Mouse (Mus musculus): ENCODE data around the gene Atrip. TPM values are rescaled to one million over a fixed set of nuclear protein-coding genes. Genes with fewer than 3 reads are reported as not detected.

Gene Atrip
- total and polyA plus RNA-seq, 2 experiments from 2014 or later: 34.6 to 45.2 TPM

GRCm38 (mm10) chr9:109009636-109010315 lies 64.1 kb downstream of the Atrip start:
- Histone ChIP-seq H3K4me1 (ENCODE audit: insufficient read depth) (no peaks in the 10 kb centered on the region), H3K27me3 (ENCODE audit: insufficient read depth, low read length) (no peaks in the 10 kb centered on the region), H3K36me3 (ENCODE audit: insufficient read depth) (peaks cover 50% of the 10 kb centered on the region), H3K9me3 (ENCODE audit: low read length) (no peaks in the 10 kb centered on the region), H3K9ac (no peak overlapping the region), H3K4me3 (ENCODE audit: low read depth, low read length) (no peak overlapping the region), H3K27ac (ENCODE audit: low read depth, low read length) (no peak overlapping the region), H3K4me2 (ENCODE audit: low read depth) (no peak overlapping the region)
- ATAC-seq (no peak), DNase-seq (no peak)
- WGBS: 66% methylated on average over 17 of the region's 17 CpGs
- TF ChIP-seq CTCF (IDR thresholded peaks at IDR 0.05; ENCODE audit: low read depth): no peak

GRCm38 (mm10) chr9:109008994-109009635 lies 64.8 kb downstream of the Atrip start:
- Histone ChIP-seq H3K4me1 (ENCODE audit: insufficient read depth) (no peaks in the 10 kb centered on the region), H3K9me3 (ENCODE audit: low read length) (no peaks in the 10 kb centered on the region), H3K4me2 (ENCODE audit: low read depth) (no peak overlapping the region), H3K36me3 (ENCODE audit: insufficient read depth) (peaks cover 49% of the 10 kb centered on the region), H3K4me3 (ENCODE audit: low read depth, low read length) (no peak overlapping the region), H3K27ac (ENCODE audit: low read depth, low read length) (no peak overlapping the region), H3K27me3 (ENCODE audit: insufficient read depth, low read length) (no peaks in the 10 kb centered on the region), H3K9ac (no peak overlapping the region)
- no peak for DNase-seq
- TF ChIP-seq CTCF (IDR thresholded peaks at IDR 0.05; ENCODE audit: low read depth): no peak
- WGBS: 73% methylated on average over 9 of the region's 10 CpGs
- no peak for ATAC-seq

GRCm38 (mm10) chr9:109008081-109008480 lies 65.8 kb downstream of the Atrip start:
- Histone ChIP-seq H3K4me1 (ENCODE audit: insufficient read depth) (no peaks in the 10 kb centered on the region), H3K27ac (ENCODE audit: low read depth, low read length) (no peak overlapping the region), H3K4me2 (ENCODE audit: low read depth) (no peak overlapping the region), H3K9ac (no peak overlapping the region), H3K27me3 (ENCODE audit: insufficient read depth, low read length) (no peaks in the 10 kb centered on the region), H3K9me3 (ENCODE audit: low read length) (no peaks in the 10 kb centered on the region), H3K36me3 (ENCODE audit: insufficient read depth) (peaks cover 45% of the 10 kb centered on the region), H3K4me3 (ENCODE audit: low read depth, low read length) (no peak overlapping the region)
- no peak for TF ChIP-seq CTCF (IDR thresholded peaks at IDR 0.05; ENCODE audit: low read depth)
- no peak for ATAC-seq
- no peak for DNase-seq
- WGBS: 86% methylated on average over 9 of the region's 9 CpGs

Other genes starting within 250 kb of the Atrip start
- gene Celsr3, start 247.8 kb downstream of the Atrip start, total RNA-seq (2014; rRNA removed): 43.0 and 52.2 TPM in 2 replicates
- 3.9 and 6.8 TPM in 2 replicates for gene Celsr3, start 247.8 kb downstream of the Atrip start, polyA plus RNA-seq (2015; fragmentation: Nextera tagmentation; extraction: Ambion mirVana)
- 19.4 and 29.6 TPM in 2 replicates for gene Slc26a6, start 220.8 kb downstream of the Atrip start, total RNA-seq (2014; rRNA removed)
- 15.9 and 18.0 TPM in 2 replicates for gene Slc26a6, start 220.8 kb downstream of the Atrip start, polyA plus RNA-seq (2015; fragmentation: Nextera tagmentation; extraction: Ambion mirVana)
- 0.23 and 0.24 TPM in 2 replicates for gene Tmem89, start 159.5 kb downstream of the Atrip start, total RNA-seq (2014; rRNA removed)
- 0.20 and 0.33 TPM in 2 replicates for gene Tmem89, start 159.5 kb downstream of the Atrip start, polyA plus RNA-seq (2015; fragmentation: Nextera tagmentation; extraction: Ambion mirVana)
- gene Uqcrc1, start 137.5 kb downstream of the Atrip start, total RNA-seq (2014; rRNA removed): 327 and 365 TPM in 2 replicates
- 482 and 490 TPM in 2 replicates for gene Uqcrc1, start 137.5 kb downstream of the Atrip start, polyA plus RNA-seq (2015; fragmentation: Nextera tagmentation; extraction: Ambion mirVana)
- gene Col7a1, start 120.5 kb downstream of the Atrip start, total RNA-seq (2014; rRNA removed): 2.7 and 5.4 TPM in 2 replicates
- gene Col7a1, start 120.5 kb downstream of the Atrip start, polyA plus RNA-seq (2015; fragmentation: Nextera tagmentation; extraction: Ambion mirVana): 1.3 and 1.6 TPM in 2 replicates
- gene Ucn2, start 88.1 kb downstream of the Atrip start, total RNA-seq (2014; rRNA removed): 0.23 TPM in 1 of 2 replicates, not detected in the other
- gene Ucn2, start 88.1 kb downstream of the Atrip start, polyA plus RNA-seq (2015; fragmentation: Nextera tagmentation; extraction: Ambion mirVana): not detected in 2 replicates
- gene Pfkfb4, start 82.3 kb downstream of the Atrip start, total RNA-seq (2014; rRNA removed): 27.1 and 46.4 TPM in 2 replicates
- 16.6 and 21.7 TPM in 2 replicates for gene Pfkfb4, start 82.3 kb downstream of the Atrip start, polyA plus RNA-seq (2015; fragmentation: Nextera tagmentation; extraction: Ambion mirVana)
- gene Shisa5, start 35.6 kb downstream of the Atrip start, total RNA-seq (2014; rRNA removed): 66.2 and 68.4 TPM in 2 replicates
- 75.9 and 77.3 TPM in 2 replicates for gene Shisa5, start 35.6 kb downstream of the Atrip start, polyA plus RNA-seq (2015; fragmentation: Nextera tagmentation; extraction: Ambion mirVana)
- 22.5 and 25.3 TPM in 2 replicates for gene Trex1, start 14.4 kb downstream of the Atrip start, total RNA-seq (2014; rRNA removed)
- 16.5 and 20.3 TPM in 2 replicates for gene Trex1, start 14.4 kb downstream of the Atrip start, polyA plus RNA-seq (2015; fragmentation: Nextera tagmentation; extraction: Ambion mirVana)
- gene Ccdc51, start 8.4 kb upstream of the Atrip start, total RNA-seq (2014; rRNA removed): 12.2 and 12.9 TPM in 2 replicates
- gene Ccdc51, start 8.4 kb upstream of the Atrip start, polyA plus RNA-seq (2015; fragmentation: Nextera tagmentation; extraction: Ambion mirVana): 6.4 and 7.2 TPM in 2 replicates
- gene Tma7, start 8.5 kb upstream of the Atrip start, total RNA-seq (2014; rRNA removed): 177 and 216 TPM in 2 replicates
- 695 and 816 TPM in 2 replicates for gene Tma7, start 8.5 kb upstream of the Atrip start, polyA plus RNA-seq (2015; fragmentation: Nextera tagmentation; extraction: Ambion mirVana)
- gene Plxnb1, start 21.3 kb upstream of the Atrip start, total RNA-seq (2014; rRNA removed): 56.3 and 78.2 TPM in 2 replicates
- 7.3 and 10.2 TPM in 2 replicates for gene Plxnb1, start 21.3 kb upstream of the Atrip start, polyA plus RNA-seq (2015; fragmentation: Nextera tagmentation; extraction: Ambion mirVana)
- not detected in 2 replicates for gene Fbxw21, start 87.9 kb upstream of the Atrip start, total RNA-seq (2014; rRNA removed)
- not detected in 2 replicates for gene Fbxw21, start 87.9 kb upstream of the Atrip start, polyA plus RNA-seq (2015; fragmentation: Nextera tagmentation; extraction: Ambion mirVana)
- 0.24 TPM in 1 of 2 replicates, not detected in the other for gene Fbxw13, start 121.9 kb upstream of the Atrip start, total RNA-seq (2014; rRNA removed)
- 0.19 and 0.24 TPM in 2 replicates for gene Fbxw13, start 121.9 kb upstream of the Atrip start, polyA plus RNA-seq (2015; fragmentation: Nextera tagmentation; extraction: Ambion mirVana)
- not detected in 2 replicates for gene Fbxw20, start 160.6 kb upstream of the Atrip start, total RNA-seq (2014; rRNA removed)
- gene Fbxw20, start 160.6 kb upstream of the Atrip start, polyA plus RNA-seq (2015; fragmentation: Nextera tagmentation; extraction: Ambion mirVana): not detected in 2 replicates
- gene Fbxw14, start 213.6 kb upstream of the Atrip start, total RNA-seq (2014; rRNA removed): not detected in 2 replicates
- gene Fbxw14, start 213.6 kb upstream of the Atrip start, polyA plus RNA-seq (2015; fragmentation: Nextera tagmentation; extraction: Ambion mirVana): not detected in 2 replicates

Measured in forebrain, postnatal 0 days (tissue).